Mouse (Mus musculus): Measurements from ENCODE around the gene Agpat3. TPM values are rescaled to one million over a fixed set of nuclear protein-coding genes. Genes with fewer than 3 reads are reported as not detected.
A peak's percentile ranks its signal among the peaks of the same experiment; 100 is the strongest.

The Agpat3 gene
- polyA plus RNA-seq, 1 experiment from 2014 or later: 28.7 TPM

- Histone ChIP-seq H3K9me3 (ENCODE audit: control insufficient read depth, low read length) (no peaks in the 10 kb centered on the region), H3K4me2 (no peak overlapping the region), H3K27ac (ENCODE audit: low read depth, low read length) (no peak overlapping the region), H3K9ac (ENCODE audit: low read depth, low read length) (no peak overlapping the region), H3K4me3 (ENCODE audit: low read depth, low read length) (no peak overlapping the region), H3K4me1 (replicated peaks; ENCODE audit: control insufficient read depth, insufficient read depth, low read length) (0 out of 2 replicates have a peak, but pooled peaks cover 3% of the 10 kb centered on the region), H3K36me3 (ENCODE audit: control insufficient read depth, insufficient read depth, low read length) (no peaks in the 10 kb centered on the region), H3K27me3 (replicated peaks; ENCODE audit: control insufficient read depth, insufficient read depth, low read length) (no peaks in the 10 kb centered on the region)
- 29% methylated on average over 1 of the region's 1 CpGs for WGBS
- ATAC-seq (replicated peaks; ENCODE audit: low FRiP score) (no peak), DNase-seq (ENCODE audit: low spot score) (no peak)
These were observed 37.1 kb downstream of the Agpat3 start for GRCm38 (mm10) chr10:78315145-78315544.

GRCm38 (mm10) chr10:78311886-78312635, 40.2 kb downstream of the Agpat3 start:
- Histone ChIP-seq H3K4me2 (no peak overlapping the region), H3K27me3 (replicated peaks; ENCODE audit: control insufficient read depth, insufficient read depth, low read length) (no peaks in the 10 kb centered on the region), H3K9me3 (ENCODE audit: control insufficient read depth, low read length) (no peaks in the 10 kb centered on the region), H3K27ac (ENCODE audit: low read depth, low read length) (no peak overlapping the region), H3K36me3 (ENCODE audit: control insufficient read depth, insufficient read depth, low read length) (no peaks in the 10 kb centered on the region; the same call in 1 of the 2 replicates), H3K4me1 (replicated peaks; ENCODE audit: control insufficient read depth, insufficient read depth, low read length) (peaks cover 6% of the 10 kb centered on the region; the same call in 1 of the 2 replicates), H3K4me3 (ENCODE audit: low read depth, low read length) (no peak overlapping the region), H3K9ac (ENCODE audit: low read depth, low read length) (no peak overlapping the region)
- ATAC-seq (replicated peaks; ENCODE audit: low FRiP score): no peak; the same call in 1 of the 2 replicates
- WGBS: 77% methylated on average over 13 of the region's 13 CpGs
- DNase-seq (ENCODE audit: low spot score): no peak

GRCm38 (mm10) chr10:78310747-78311267, 41.5 kb downstream of the Agpat3 start:
- WGBS: 45% methylated on average over 5 of the region's 5 CpGs
- H3K9ac ChIP-seq (ENCODE audit: low read depth, low read length): no peak overlapping the region
- H3K4me1 ChIP-seq (replicated peaks; ENCODE audit: control insufficient read depth, insufficient read depth, low read length): peaks cover 6% of the 10 kb centered on the region; the same call in 1 of the 2 replicates
- no peak overlapping the region for H3K27ac ChIP-seq (ENCODE audit: low read depth, low read length)
- no peak overlapping the region for H3K4me2 ChIP-seq
- DNase-seq (ENCODE audit: low spot score) (no peak), ATAC-seq (replicated peaks; ENCODE audit: low FRiP score) (no peak)
- no peaks in the 10 kb centered on the region for H3K9me3 ChIP-seq (ENCODE audit: control insufficient read depth, low read length)
- no peak overlapping the region for H3K4me3 ChIP-seq (ENCODE audit: low read depth, low read length)
- no peaks in the 10 kb centered on the region; the same call in 1 of the 2 replicates for H3K36me3 ChIP-seq (ENCODE audit: control insufficient read depth, insufficient read depth, low read length)
- no peaks in the 10 kb centered on the region for H3K27me3 ChIP-seq (replicated peaks; ENCODE audit: control insufficient read depth, insufficient read depth, low read length)

GRCm38 (mm10) chr10:78308617-78309016, 43.7 kb downstream of the Agpat3 start:
- Histone ChIP-seq H3K9me3 (ENCODE audit: control insufficient read depth, low read length) (no peaks in the 10 kb centered on the region), H3K27ac (ENCODE audit: low read depth, low read length) (no peak overlapping the region), H3K4me1 (replicated peaks; ENCODE audit: control insufficient read depth, insufficient read depth, low read length) (peaks cover 6% of the 10 kb centered on the region; the same call in 1 of the 2 replicates), H3K4me2 (no peak overlapping the region), H3K9ac (ENCODE audit: low read depth, low read length) (no peak overlapping the region), H3K36me3 (ENCODE audit: control insufficient read depth, insufficient read depth, low read length) (no peaks in the 10 kb centered on the region; the same call in 1 of the 2 replicates), H3K4me3 (ENCODE audit: low read depth, low read length) (no peak overlapping the region), H3K27me3 (replicated peaks; ENCODE audit: control insufficient read depth, insufficient read depth, low read length) (no peaks in the 10 kb centered on the region)
- ATAC-seq (replicated peaks; ENCODE audit: low FRiP score) (no peak), DNase-seq (ENCODE audit: low spot score) (no peak)
- 48% methylated on average over 2 of the region's 2 CpGs for WGBS

GRCm38 (mm10) chr10:78307391-78307790, 44.9 kb downstream of the Agpat3 start:
- WGBS: 89% methylated on average over 3 of the region's 3 CpGs
- no peak for DNase-seq (ENCODE audit: low spot score)

GRCm38 (mm10) chr10:78306027-78306426, 46.3 kb downstream of the Agpat3 start:
- no peak overlapping the region for H3K27ac ChIP-seq (ENCODE audit: low read depth, low read length)
- ATAC-seq (replicated peaks; ENCODE audit: low FRiP score): no peak

More at GRCm38 (mm10) chr10:78307391-78307790, 44.9 kb downstream of the Agpat3 start:
- Histone ChIP-seq H3K4me2 (no peak overlapping the region), H3K4me1 (replicated peaks; ENCODE audit: control insufficient read depth, insufficient read depth, low read length) (peaks cover 6% of the 10 kb centered on the region; the same call in 1 of the 2 replicates), H3K9me3 (ENCODE audit: control insufficient read depth, low read length) (no peaks in the 10 kb centered on the region), H3K4me3 (ENCODE audit: low read depth, low read length) (no peak overlapping the region), H3K27me3 (replicated peaks; ENCODE audit: control insufficient read depth, insufficient read depth, low read length) (no peaks in the 10 kb centered on the region), H3K9ac (ENCODE audit: low read depth, low read length) (no peak overlapping the region), H3K36me3 (ENCODE audit: control insufficient read depth, insufficient read depth, low read length) (no peaks in the 10 kb centered on the region; the same call in 1 of the 2 replicates), H3K27ac (ENCODE audit: low read depth, low read length) (no peak overlapping the region)
- ATAC-seq (replicated peaks; ENCODE audit: low FRiP score): no peak

GRCm38 (mm10) chr10:78304996-78305395, 47.3 kb downstream of the Agpat3 start:
- Histone ChIP-seq H3K9ac (ENCODE audit: low read depth, low read length) (no peak overlapping the region), H3K36me3 (ENCODE audit: control insufficient read depth, insufficient read depth, low read length) (no peaks in the 10 kb centered on the region; the same call in 1 of the 2 replicates), H3K4me2 (no peak overlapping the region), H3K4me3 (ENCODE audit: low read depth, low read length) (no peak overlapping the region), H3K9me3 (ENCODE audit: control insufficient read depth, low read length) (no peaks in the 10 kb centered on the region), H3K27me3 (replicated peaks; ENCODE audit: control insufficient read depth, insufficient read depth, low read length) (no peaks in the 10 kb centered on the region), H3K4me1 (replicated peaks; ENCODE audit: control insufficient read depth, insufficient read depth, low read length) (peaks cover 3% of the 10 kb centered on the region; the same call in 1 of the 2 replicates), H3K27ac (ENCODE audit: low read depth, low read length) (no peak overlapping the region)
- ATAC-seq (replicated peaks; ENCODE audit: low FRiP score) (no peak), DNase-seq (ENCODE audit: low spot score) (no peak)
- WGBS: 46% methylated on average over 3 of the region's 3 CpGs

More at GRCm38 (mm10) chr10:78306027-78306426, 46.3 kb downstream of the Agpat3 start:
- no peak overlapping the region for H3K9ac ChIP-seq (ENCODE audit: low read depth, low read length)
- peaks cover 3% of the 10 kb centered on the region; the same call in 1 of the 2 replicates for H3K4me1 ChIP-seq (replicated peaks; ENCODE audit: control insufficient read depth, insufficient read depth, low read length)
- no peak overlapping the region for H3K4me2 ChIP-seq
- no peaks in the 10 kb centered on the region for H3K27me3 ChIP-seq (replicated peaks; ENCODE audit: control insufficient read depth, insufficient read depth, low read length)
- 73% methylated on average over 4 of the region's 4 CpGs for WGBS
- H3K4me3 ChIP-seq (ENCODE audit: low read depth, low read length): no peak overlapping the region
- H3K36me3 ChIP-seq (ENCODE audit: control insufficient read depth, insufficient read depth, low read length): no peaks in the 10 kb centered on the region; the same call in 1 of the 2 replicates
- H3K9me3 ChIP-seq (ENCODE audit: control insufficient read depth, low read length): no peaks in the 10 kb centered on the region
- DNase-seq (ENCODE audit: low spot score): no peak

GRCm38 (mm10) chr10:78303675-78304074, 48.6 kb downstream of the Agpat3 start:
- DNase-seq (ENCODE audit: low spot score) (no peak), ATAC-seq (replicated peaks; ENCODE audit: low FRiP score) (0 out of 2 replicates have a peak, but pooled peaks have one; percentile 23)
- Histone ChIP-seq H3K9ac (ENCODE audit: low read depth, low read length) (no peak overlapping the region), H3K4me2 (no peak overlapping the region), H3K36me3 (ENCODE audit: control insufficient read depth, insufficient read depth, low read length) (no peaks in the 10 kb centered on the region; the same call in 1 of the 2 replicates), H3K27me3 (replicated peaks; ENCODE audit: control insufficient read depth, insufficient read depth, low read length) (no peaks in the 10 kb centered on the region), H3K4me3 (ENCODE audit: low read depth, low read length) (no peak overlapping the region), H3K9me3 (ENCODE audit: control insufficient read depth, low read length) (no peaks in the 10 kb centered on the region), H3K27ac (ENCODE audit: low read depth, low read length) (no peak overlapping the region), H3K4me1 (replicated peaks; ENCODE audit: control insufficient read depth, insufficient read depth, low read length) (peaks cover 1% of the 10 kb centered on the region; the same call in 1 of the 2 replicates)
- 51% methylated on average over 7 of the region's 7 CpGs for WGBS

Data from liver, embryonic 11.5 days (tissue).